Mouse (Mus musculus): ENCODE data around the gene Cisd3.
"Not testable (repeated sequence)": the region's sequence is repeated elsewhere in the genome, so short reads cannot be mapped to it uniquely, and the experiment has no call there.

DNA sequence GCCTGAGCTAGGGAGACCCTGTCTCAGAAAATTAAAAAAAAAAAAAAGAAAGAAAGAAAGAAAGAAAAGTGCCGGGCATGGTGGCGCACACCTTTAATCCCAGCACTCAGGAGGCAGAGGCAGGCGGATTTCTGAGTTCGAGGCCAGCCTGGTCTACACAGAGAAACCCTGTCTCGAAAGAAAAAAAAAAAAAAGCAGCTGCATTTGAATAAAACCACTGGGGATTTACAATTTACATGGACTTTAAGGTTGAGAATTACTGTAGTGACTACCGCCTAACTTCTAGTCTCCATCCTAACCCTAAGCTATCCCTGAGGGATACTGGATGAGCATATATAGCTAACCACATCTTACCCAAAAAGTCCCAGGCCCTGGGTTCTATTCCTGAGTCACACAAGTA, 27.7 kb upstream of the Cisd3 start:
- not testable (repeated sequence) for TF ChIP-seq POLR2A (IDR thresholded peaks at IDR 0.05; ENCODE audit: borderline replicate concordance, extremely low read depth, insufficient read depth, insufficient read length, poor library complexity, severe bottlenecking); CTCF (IDR thresholded peaks at IDR 0.05; ENCODE audit: borderline replicate concordance, extremely low read depth, insufficient read depth, insufficient read length)
